Mouse (Mus musculus): ENCODE results near the gene Clip3. TPM values are rescaled to one million over a fixed set of nuclear protein-coding genes. Genes with fewer than 3 reads are reported as not detected.
A peak's percentile ranks its signal among the peaks of the same experiment; 100 is the strongest.

The Clip3 gene
- total RNA-seq, 2 experiments from 2014 or later: not detected

DNA sequence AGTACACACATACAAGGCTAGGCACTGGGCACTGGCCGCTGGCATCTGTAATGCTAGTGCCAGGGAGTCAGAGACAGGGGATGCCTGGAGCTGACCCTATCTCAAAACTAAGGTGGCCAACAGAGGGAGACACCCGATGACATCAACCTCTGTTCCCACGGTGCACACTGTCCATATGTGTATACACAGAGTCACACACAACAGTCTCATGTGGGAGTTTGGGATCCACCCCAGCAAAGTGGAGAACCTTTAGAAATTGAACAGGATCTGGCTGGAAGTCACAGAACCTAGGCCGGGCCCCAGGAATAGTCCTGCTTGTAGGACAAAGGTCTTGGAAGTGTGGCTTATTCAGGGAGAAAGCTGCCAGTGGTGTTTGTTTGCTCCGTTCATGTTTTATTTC, 2.8 kb downstream of the Clip3 start:
- no peak for ATAC-seq (replicated peaks; ENCODE audit: poor library complexity)

DNA sequence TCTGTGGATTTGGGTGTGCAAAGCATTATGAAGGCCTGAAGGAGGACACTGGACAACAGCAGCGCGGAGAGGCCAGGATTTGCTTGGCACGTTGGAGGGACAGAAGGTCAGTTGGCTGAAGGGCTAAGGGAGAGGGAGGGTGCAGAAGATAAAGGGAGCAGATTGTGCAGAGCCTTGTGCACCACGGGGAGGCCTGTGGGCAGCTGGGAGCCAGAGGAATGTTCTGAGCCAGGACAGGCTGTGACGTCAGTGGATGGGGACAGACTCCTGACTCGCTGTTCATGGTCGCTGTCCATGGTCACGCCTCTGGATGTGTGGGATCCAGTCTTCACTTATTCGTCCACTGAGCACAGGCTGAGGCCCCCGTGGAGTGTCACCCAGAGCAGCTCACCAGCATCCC, 3.6 kb downstream of the Clip3 start:
- peak; percentile 34; the same call in 1 of the 2 replicates for ATAC-seq (replicated peaks; ENCODE audit: poor library complexity)

DNA sequence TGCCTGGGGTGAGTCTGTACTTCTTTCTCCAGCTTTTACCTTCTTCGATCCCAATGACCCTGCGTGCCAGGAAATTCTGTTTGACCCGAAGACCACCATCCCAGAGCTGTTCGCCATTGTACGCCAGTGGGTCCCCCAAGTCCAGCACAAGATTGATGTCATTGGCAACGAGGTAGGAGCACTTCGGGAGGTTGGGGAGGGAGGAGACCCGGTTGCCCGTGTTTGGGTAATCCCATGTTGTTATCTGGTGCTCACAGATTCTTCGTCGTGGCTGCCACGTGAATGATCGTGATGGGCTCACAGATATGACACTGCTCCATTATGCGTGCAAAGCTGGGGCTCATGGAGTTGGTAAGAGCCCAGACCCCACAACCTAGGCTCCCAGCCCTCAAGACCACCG, 5.3 kb downstream of the Clip3 start:
- ATAC-seq (replicated peaks; ENCODE audit: poor library complexity): no peak

DNA sequence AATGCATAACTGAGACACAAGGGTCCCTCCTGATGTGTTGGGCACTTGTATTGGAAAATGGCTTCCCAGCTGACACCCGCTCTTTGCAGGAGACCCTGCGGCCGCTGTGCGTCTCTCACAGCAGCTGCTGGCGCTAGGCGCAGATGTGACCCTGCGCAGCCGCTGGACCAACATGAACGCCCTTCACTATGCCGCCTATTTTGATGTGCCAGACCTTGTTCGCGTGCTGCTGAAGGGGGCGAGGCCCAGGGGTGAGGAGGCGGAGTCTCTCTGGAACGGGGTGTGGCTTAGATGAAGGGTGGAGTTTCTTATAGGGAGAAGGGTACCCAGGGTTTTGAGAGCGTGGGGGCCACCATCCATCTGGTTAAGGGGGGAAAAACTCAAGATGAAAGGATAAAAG, 5.7 kb downstream of the Clip3 start:
- no peak for ATAC-seq (replicated peaks; ENCODE audit: poor library complexity)

DNA sequence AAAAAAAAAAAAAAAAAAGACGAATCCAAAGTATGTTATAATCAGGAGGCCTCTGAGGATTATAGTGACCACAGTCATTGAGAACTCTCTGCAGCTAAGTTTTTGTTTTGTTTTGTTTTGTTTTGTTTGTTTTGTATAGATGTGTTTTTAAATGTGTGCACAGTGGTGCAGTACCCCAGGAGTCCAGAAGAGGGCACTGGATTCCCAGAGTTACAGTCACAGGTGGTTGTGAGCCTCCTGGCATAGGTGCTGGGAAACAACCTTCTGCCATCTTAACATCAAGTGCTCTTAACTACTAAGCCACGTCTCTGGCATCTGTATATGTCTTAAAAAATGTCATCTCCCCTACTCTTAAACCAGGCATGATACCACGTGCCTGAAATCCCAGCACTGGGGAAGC, 9.4 kb downstream of the Clip3 start:
- peak; percentile 80 for ATAC-seq (replicated peaks; ENCODE audit: poor library complexity)

DNA sequence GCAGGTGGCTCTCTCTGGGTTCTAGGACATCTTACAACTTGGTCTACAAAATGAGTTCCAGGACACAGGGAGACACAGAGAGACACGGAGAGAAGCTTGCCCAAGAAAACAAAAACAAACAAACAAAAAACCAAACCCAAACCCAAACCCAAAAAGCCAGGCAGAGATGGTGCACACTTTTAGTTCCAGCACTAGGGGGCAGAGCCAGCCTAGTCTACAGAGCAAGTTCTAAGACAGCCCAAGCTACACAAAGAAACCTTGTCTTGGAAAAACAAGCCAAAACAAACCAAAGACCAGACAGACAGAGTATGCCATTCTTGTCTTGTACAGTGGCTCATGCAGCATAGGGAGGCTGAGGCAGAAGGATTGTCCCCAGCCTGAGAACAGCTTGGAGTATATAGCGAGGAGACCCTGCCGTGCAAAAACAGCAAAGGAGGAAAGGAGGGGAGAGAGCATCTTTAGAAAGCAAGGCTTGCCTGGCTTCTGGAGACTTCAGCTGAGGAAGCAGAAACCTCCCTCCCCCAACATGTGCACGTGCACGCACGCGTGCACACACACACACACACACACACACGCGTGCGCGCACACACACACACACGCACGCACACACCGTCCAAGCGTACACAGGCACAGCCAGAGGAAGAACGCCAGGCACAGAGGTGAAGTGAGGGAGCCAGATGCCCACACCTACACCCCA, 14.7 kb downstream of the Clip3 start:
- ATAC-seq (replicated peaks; ENCODE audit: poor library complexity): 0 out of 2 replicates have a peak, but pooled peaks have one; percentile 30

DNA sequence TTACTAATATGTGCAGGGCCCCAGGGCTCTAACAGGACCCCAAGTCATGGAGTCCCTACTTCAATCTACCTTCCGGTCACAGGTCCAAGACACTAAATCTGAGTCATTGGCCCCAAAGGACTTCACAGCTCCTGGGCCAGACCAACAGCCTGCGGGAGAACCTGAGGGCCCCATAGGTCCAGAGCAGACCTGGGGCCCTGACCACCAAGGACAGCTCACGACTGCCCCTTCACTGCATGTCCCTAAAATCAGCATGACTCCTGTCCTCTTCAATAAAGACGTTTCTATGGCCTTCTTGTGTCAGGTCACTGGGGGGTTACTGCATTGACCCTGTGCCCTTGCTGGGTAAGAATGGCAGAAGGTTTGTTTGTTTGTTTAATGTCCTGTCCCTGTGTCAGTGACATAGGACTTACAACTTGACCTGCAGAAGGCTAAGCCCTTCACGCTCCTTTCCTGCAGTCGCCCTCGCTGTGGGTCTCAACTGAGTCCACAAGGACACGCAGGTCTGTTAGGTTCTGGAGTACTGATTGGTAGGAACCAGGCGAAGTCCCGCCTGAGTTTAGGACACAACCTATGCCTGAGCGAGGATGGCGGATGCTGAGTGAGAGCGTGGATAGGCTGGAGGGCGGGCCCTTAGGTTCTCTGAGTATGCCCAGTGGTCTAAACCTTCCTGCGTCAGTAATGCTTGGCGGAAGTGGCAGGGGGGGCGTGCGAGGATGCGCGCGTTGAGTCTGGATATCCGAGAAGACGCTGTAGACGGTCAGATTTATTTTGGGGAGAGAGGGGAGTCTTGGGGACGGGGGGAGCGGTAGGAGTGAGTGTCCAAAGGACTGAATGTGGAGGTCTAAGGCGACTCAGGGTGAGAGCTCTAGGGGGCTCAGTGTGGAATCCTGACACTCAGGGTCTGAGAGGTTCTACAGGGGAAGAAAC, 16.8 kb downstream of the Clip3 start, which contains the start of gene Alkbh6:
Gene Alkbh6, plus strand, starts transcription at position 642 of the 930 bp plus-strand sequence.
- ATAC-seq (replicated peaks; ENCODE audit: poor library complexity): peak; percentile 99

DNA sequence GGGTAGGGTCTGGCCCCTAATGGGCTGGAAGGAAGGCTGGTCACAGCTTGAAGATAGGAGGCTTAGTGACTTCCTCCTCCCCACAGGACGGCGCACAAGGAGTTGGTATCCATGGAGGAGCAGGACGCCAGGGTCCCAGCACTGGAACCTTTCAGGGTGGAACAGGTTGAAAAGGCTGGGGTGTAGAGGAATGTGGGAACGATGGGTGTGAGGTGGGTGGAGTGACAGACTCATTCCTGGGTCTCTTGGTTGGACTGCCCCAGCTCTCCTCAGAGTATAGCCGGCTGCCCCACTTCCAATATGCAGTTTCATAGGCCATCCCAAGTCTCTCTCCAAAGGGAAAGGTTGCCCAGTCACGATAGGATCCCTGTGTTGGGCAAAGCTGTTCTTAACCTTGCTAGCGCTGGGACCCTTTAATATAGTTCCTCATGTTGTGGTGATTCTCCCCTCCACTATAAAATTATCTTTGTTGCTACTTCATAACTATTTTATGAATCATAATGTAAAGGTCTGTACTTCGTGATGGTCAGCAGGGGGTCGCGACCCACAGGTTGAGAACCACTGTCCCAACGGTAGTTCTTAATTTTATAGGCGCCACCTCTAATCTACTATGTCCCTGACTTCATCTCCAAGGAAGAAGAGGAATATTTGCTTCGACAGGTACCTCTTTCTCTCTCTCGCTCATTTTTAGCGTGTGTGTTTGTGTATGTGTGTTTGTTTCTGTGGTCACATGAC, 18.0 kb downstream of the Clip3 start:
- ATAC-seq (replicated peaks; ENCODE audit: poor library complexity): no peak

DNA sequence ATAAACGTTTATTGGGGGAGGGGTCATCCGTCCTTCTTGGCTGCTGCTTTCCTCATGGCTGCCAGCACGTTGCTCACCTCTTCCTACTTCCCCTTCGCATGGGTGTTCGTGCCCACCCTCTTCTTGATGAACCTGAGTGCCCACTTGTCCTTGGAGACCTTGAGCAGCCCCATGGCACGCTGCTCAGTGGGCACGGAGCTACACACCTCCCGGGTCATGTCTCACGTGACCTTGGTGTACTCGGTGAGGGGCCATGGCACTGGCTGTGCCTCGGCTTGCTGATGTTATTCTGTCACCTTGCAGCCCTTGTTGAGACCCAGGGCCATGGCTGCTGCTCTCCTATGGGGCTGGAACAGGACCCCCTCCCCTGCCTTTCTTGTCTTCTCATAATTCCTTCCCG, 18.6 kb downstream of the Clip3 start:
- no peak for ATAC-seq (replicated peaks; ENCODE audit: poor library complexity)

DNA sequence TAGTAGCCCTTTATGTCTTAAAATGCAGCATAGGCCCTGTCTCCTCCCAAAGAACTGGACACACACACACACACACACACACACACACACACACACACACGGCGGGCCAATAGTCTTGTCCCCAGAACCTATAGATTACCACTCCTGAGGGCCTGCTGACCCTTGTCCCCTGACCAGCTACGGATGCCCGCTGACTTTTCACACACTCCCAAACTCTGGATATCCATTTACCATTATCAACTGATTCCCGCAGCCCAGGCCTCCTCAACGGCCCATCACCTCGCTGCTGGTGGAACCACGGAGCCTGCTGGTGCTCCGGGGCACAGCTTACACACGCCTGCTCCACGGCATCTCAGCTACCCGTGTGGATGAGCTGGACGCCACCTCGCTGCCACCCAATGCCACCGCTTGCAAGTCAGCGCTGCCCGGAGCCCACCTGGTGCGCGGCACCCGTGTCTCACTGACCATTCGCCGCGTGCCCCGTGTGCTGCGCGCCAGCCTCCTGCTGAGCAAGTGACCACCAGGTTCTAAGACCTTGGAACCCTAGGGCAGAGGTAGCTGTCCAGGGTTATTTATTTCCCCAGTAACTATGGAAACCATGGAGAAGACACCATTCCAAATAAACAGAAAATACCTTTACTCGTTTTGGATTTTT, 22.3 kb downstream of the Clip3 start:
- ATAC-seq (replicated peaks; ENCODE audit: poor library complexity): no peak

DNA sequence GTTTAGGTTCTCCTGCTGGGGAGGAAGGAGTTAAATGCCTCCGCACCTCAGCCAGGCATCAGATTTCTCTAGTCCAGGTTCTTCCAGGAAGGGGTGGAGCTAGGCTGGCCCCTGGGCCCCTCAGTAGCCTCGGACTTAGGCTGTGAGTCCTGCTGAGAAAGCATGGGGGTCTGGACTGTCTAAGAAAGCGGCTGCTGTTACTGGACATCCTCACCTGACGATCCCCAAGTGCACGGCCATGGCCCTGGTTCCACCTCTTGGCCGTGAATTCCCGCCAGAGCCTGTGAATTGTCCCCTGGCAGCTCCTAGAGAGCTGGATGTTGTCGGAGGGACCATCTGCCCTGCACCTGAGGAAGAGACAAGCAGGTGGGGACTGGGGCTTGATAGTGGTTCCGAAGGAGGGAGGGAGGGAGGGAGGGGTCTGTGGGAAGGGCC, 23.2 kb downstream of the Clip3 start, which contains the start of gene Syne4:
Gene Syne4, plus strand, starts transcription at position 87 of the 435 bp plus-strand sequence.
- no peak for ATAC-seq (replicated peaks; ENCODE audit: poor library complexity)

DNA sequence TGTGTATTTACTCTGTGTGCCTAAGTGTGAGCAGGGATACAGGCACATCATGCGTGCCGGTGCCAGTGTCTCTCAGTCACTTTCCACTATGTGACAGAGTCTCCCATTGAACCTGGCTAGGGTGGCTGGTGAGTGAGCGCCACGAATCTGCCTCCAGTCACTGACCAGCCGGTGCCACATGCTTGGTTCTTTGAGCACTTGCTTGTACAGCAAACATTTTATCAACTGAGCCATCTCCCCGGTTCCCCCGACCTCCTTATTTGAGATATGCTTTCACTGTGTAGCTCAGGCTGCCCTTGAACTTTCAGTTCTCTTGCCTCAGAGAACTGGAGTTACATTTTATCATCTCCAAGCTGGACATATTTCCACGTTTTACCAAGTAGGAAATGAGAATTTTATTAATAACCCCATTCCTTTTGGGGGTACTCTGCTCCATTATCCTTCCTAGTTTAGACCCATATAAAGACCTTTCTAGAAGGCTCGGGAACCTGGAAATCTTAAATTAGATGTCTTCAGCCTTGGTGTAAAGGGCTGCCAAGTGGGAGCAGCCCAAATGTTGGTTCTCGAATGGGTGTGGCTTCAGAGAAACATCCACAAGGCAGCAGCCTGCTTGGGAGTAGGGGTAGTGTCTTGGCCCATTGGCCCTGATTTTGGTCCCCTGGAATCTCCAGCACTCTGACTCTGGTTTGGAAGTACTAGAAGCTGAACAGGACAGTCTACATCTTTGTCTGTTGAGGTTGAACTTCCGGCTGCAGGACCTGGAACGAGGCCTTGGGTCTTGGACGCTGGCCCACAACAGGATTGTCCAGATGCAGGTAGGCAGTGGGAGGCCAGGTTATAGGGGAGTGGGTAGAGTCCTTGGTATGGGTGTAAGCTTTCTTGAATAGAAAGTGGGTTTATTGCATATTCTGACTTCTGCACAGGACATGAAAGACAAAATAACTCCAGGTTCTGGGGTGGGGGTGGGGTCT, 24.3 kb downstream of the Clip3 start:
- ATAC-seq (replicated peaks; ENCODE audit: poor library complexity): no peak

DNA sequence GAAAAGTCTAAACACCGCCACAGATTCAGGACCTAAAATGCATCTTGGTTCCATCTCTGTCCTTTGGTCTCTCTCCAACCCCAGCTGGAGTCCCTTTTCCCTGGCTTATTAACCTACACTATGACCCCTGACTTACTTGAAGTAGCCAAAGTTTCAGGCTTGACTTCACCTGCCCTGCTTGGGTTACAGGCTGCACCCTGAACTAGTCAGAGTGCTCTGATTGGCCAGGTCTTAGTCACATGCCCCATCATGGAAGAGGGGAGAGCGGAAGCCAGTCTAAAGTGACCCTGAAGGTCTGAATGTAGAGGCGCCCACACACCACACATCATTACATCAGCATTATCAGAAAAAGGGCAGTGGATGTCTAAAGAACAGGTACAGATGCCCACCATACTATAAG, 26.6 kb downstream of the Clip3 start:
- ATAC-seq (replicated peaks; ENCODE audit: poor library complexity): no peak

DNA sequence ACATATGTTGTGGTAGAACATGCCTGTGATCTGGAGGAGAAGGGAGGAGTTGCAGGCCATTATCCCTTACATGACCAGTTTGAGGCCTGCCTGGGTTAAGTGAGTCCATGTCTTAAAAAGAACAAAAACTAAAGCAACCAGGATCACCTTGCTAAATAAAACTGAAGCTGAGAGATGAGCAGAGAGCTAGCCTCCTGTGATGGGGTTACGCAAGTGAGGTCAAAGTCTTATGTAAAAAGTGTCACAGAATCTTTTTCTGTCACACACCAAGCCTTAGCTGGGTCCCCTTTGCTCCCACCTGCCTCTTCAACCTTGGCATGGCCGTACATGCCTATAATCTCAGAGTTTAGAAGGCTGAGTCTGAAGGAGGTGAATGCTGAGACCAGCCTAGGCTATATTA, 29.4 kb downstream of the Clip3 start:
- no peak for ATAC-seq (replicated peaks; ENCODE audit: poor library complexity)

DNA sequence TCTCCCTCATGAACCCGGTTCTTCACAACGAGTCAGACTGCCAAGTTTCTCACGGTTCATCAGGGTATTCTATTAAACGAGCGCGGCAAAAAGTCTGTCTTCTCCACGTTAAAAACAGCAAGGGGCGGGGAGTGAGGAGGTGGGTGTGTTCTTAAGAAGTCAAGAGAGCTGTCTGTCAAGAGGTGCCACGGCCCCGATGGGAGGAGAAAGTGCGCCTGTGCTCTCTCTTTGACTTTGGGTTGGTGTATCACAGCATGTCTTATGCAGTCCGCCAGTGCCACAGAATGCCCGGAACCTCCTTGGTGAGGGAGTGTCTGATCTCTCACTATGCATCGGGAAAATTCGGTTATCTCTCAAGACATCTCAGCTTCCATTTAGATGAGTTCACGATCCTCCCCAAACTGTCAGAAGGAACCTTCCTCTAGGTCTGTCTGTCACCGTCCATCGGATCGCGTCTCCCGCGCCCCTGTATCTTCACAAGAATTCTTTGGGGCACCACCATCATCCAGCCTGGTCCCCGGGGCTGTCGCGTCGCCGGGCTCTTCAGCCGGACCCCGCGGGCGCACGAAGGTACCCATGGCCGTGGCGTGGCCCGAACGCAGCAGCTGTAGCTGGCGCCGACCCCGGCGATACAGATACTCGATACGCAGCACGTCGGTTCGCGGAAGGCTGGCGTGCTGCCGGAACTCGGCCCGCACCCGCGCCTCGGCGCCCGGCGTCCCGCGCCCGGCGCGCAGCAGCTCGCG, 30.2 kb downstream of the Clip3 start, which contains the start of gene E130208F15Rik:
Gene E130208F15Rik, plus strand, starts transcription at position 202 of the 746 bp plus-strand sequence.
- ATAC-seq (replicated peaks; ENCODE audit: poor library complexity): peak; percentile 74

DNA sequence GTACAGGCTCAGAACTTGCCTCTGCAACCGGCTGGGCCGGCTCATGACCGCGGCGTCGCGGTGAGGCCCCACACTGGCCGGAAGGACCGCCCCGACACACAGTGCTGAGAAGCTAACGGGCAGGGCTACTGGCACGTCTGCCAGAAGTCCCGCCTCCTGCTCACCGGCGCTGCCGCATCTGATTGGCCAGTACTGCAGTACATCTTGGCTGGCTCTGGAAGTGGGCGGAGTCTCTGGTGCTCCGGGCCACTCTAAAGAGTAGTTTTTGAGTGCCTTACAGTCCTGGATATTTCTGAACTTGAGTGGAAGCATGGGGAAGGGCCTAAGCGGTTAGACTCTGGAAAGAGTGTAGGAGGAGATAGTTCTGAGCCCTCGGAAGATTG, 30.7 kb downstream of the Clip3 start:
- peak; percentile 93 for ATAC-seq (replicated peaks; ENCODE audit: poor library complexity)

DNA sequence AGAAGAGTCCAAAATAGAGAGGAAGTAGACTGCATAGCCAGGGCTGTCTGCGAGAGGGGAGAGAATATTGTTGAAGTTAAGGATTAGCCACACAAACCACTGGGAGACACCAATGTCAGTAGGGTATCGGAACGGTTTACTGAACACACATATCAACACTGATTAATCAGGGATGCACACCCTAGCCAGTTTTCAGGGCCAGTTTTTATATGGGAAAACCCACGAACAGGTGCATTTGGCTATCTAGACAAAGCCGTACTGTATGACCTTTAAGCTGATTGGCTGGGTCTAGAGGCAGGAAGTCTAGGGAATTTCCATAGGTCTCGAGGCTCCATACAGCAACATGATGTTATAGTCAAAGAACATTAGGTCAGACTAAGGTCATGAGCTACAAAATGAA, 31.3 kb downstream of the Clip3 start:
- ATAC-seq (replicated peaks; ENCODE audit: poor library complexity): no peak; the same call in 1 of the 2 replicates

DNA sequence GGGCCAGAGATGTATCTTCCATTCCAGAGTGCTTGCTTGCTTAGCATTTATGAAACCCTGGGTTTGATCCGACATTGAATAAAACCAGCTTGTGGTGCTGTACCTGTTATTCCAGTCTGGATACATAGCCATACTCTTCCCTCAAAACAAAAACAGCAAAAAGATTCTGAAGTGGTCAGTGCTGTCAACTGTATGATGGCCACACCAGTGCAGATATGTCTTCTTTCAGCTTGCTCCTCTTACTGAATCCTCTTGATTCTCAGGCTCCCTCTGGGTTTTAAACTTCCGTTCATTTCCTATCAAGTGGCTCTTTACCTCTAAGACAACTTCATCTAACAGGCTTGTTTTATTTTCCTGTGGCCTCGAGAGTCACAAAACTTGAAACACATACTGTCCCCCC, 32.3 kb downstream of the Clip3 start, which contains the start of gene Sdhaf1:
Gene Sdhaf1, minus strand, starts transcription at position 101 of the 400 bp plus-strand sequence.
- no peak for ATAC-seq (replicated peaks; ENCODE audit: poor library complexity)
